Mouse (Mus musculus): ENCODE data around the gene Zfp791. TPM values are rescaled to one million over a fixed set of nuclear protein-coding genes. Genes with fewer than 3 reads are reported as not detected.
A peak's percentile ranks its signal among the peaks of the same experiment; 100 is the strongest.
"Not testable (repeated sequence)": the region's sequence is repeated elsewhere in the genome, so short reads cannot be mapped to it uniquely, and the experiment has no call there.

The Zfp791 gene
- polyA plus RNA-seq (2012; rRNA removed) (1.8 and 2.4 TPM in 2 replicates), polyA plus RNA-seq (2014; fragmentation: Nextera tagmentation; extraction: Ambion mirVana) (0.77 and 1.8 TPM in 2 replicates)

GRCm38 (mm10) chr8:85122995-85123394, at the start of gene Zfp791:
Zfp791 (minus strand) TSS chr8:85123095.
- Histone ChIP-seq H3K4me3 (replicated peaks; ENCODE audit: low read length) (no peak within 1 kb of the TSS), H3K4me1 (ENCODE audit: control insufficient read depth, insufficient read depth, low read length) (no peaks in the 10 kb centered on the region), H3K4me2 (replicated peaks; ENCODE audit: low read depth, low read length, severe bottlenecking) (no peak within 1 kb of the TSS), H3K27me3 (ENCODE audit: control insufficient read depth, insufficient read depth, low read length) (no peaks in the 10 kb centered on the region), H3K27ac (replicated peaks; ENCODE audit: low read depth, low read length) (no peak within 1 kb of the TSS), H3K36me3 (ENCODE audit: control insufficient read depth, insufficient read depth, low read length) (no peaks in the 10 kb centered on the region), H3K9me3 (ENCODE audit: control insufficient read depth, low read length) (no peaks in the 10 kb centered on the region), H3K9ac (ENCODE audit: low read depth, low read length, severe bottlenecking) (no peak within 1 kb of the TSS)
- ATAC-seq (ENCODE audit: low FRiP score, low read depth): no peak
- no peak for DNase-seq (ENCODE audit: low spot score)
- WGBS: 79% methylated on average over 3 of the region's 3 CpGs
- no peak for TF ChIP-seq POLR2A (IDR thresholded peaks at IDR 0.05; ENCODE audit: borderline replicate concordance, extremely low read depth, insufficient read depth, insufficient read length)

DNA sequence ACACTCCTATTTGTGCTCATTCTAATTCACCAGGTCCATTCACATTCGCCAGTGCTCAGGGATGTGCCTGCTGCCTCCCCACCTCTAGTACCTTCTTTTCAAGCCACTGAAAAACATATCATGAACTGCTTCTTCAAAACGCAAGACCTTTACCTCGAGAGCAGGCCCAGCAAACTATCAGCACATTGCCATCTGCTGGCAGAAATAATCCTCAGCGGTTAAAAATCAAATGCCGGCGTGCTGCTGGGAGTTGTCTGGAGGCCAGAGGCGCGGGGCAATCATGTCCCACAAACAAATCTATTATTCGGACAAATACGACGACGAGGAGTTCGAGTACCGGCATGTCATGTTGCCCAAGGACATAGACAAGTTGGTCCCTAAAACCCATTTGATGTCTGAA, 48.4 kb upstream of the Zfp791 start:
- H3K27ac ChIP-seq (replicated peaks; ENCODE audit: low read depth, low read length): no peak overlapping the region
- no peak overlapping the region for H3K9ac ChIP-seq (ENCODE audit: low read depth, low read length, severe bottlenecking)
- H3K27me3 ChIP-seq (ENCODE audit: control insufficient read depth, insufficient read depth, low read length): no peaks in the 10 kb centered on the region
- no peaks in the 10 kb centered on the region for H3K36me3 ChIP-seq (ENCODE audit: control insufficient read depth, insufficient read depth, low read length)
- H3K4me3 ChIP-seq (replicated peaks; ENCODE audit: low read length): no peak overlapping the region
- DNase-seq (ENCODE audit: low spot score) (peak; percentile 51), ATAC-seq (ENCODE audit: low FRiP score, low read depth) (no peak)
- no peaks in the 10 kb centered on the region for H3K4me1 ChIP-seq (ENCODE audit: control insufficient read depth, insufficient read depth, low read length)
- no peak overlapping the region for H3K4me2 ChIP-seq (replicated peaks; ENCODE audit: low read depth, low read length, severe bottlenecking)
- WGBS: 28% methylated on average over 14 of the region's 14 CpGs
- TF ChIP-seq POLR2A (IDR thresholded peaks at IDR 0.05; ENCODE audit: borderline replicate concordance, extremely low read depth, insufficient read depth, insufficient read length): no peak
- H3K9me3 ChIP-seq (ENCODE audit: control insufficient read depth, low read length): no peaks in the 10 kb centered on the region

DNA sequence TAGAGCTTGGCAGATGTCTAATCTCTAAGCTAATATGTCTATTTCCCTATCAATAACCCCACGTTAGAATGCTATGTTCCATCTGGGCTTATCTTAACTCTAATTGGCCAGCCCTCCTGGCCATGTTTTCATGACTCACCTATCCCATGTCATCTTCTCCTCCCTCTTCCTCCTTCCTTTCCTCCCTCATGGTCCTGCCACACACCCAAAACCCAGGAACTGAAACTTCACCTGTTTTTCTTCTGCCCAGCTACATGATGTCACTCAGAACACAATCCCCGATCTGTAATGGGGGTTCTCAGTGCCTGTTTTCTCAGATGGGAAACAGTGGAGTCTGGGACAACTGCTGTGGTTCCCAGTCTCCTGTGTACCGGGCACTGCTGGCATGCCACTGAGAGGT, 28.7 kb upstream of the Zfp791 start, which contains the start of gene Cks1brt:
Cks1brt (plus strand) TSS at position 301 of the 400 bp plus-strand sequence.
- no peak within 1 kb of the TSS for H3K4me2 ChIP-seq (replicated peaks; ENCODE audit: low read depth, low read length, severe bottlenecking)
- H3K27me3 ChIP-seq (ENCODE audit: control insufficient read depth, insufficient read depth, low read length): no peaks in the 10 kb centered on the region
- peaks cover 18% of the 10 kb centered on the region for H3K9me3 ChIP-seq (ENCODE audit: control insufficient read depth, low read length)
- H3K4me1 ChIP-seq (ENCODE audit: control insufficient read depth, insufficient read depth, low read length): no peaks in the 10 kb centered on the region
- DNase-seq (ENCODE audit: low spot score) (no peak), ATAC-seq (ENCODE audit: low FRiP score, low read depth) (no peak)
- H3K4me3 ChIP-seq (replicated peaks; ENCODE audit: low read length): no peak within 1 kb of the TSS
- no peaks in the 10 kb centered on the region for H3K36me3 ChIP-seq (ENCODE audit: control insufficient read depth, insufficient read depth, low read length)
- no peak within 1 kb of the TSS for H3K27ac ChIP-seq (replicated peaks; ENCODE audit: low read depth, low read length)
- 84% methylated on average over 3 of the region's 3 CpGs for WGBS
- H3K9ac ChIP-seq (ENCODE audit: low read depth, low read length, severe bottlenecking): no peak within 1 kb of the TSS
- no peak for TF ChIP-seq POLR2A (IDR thresholded peaks at IDR 0.05; ENCODE audit: borderline replicate concordance, extremely low read depth, insufficient read depth, insufficient read length)

DNA sequence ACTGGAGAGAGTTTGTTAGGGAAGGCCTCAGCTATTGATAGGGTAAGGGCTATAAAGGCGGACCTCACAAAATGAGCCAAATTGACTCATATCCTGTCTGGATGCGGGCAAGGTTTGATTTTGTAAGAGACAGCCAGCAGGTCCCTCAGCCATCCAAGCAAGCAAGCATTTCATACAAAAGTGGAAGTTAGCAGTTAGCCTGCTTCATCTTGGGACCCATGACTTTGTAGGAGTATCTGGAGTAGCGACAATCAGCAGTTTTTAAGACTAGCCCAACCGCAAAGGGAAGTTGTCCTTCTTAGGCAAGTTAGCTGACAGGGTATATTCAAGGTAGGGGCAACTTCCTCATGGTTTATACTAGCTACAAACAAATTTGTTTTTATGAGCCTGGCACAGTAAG, 19.6 kb upstream of the Zfp791 start:
- H3K27ac ChIP-seq (replicated peaks; ENCODE audit: low read depth, low read length): no peak overlapping the region
- H3K9ac ChIP-seq (ENCODE audit: low read depth, low read length, severe bottlenecking): no peak overlapping the region
- H3K4me2 ChIP-seq (replicated peaks; ENCODE audit: low read depth, low read length, severe bottlenecking): no peak overlapping the region
- no peaks in the 10 kb centered on the region for H3K27me3 ChIP-seq (ENCODE audit: control insufficient read depth, insufficient read depth, low read length)
- TF ChIP-seq POLR2A (IDR thresholded peaks at IDR 0.05; ENCODE audit: borderline replicate concordance, extremely low read depth, insufficient read depth, insufficient read length): no peak
- WGBS: 90% methylated on average over 4 of the region's 4 CpGs
- no peaks in the 10 kb centered on the region for H3K36me3 ChIP-seq (ENCODE audit: control insufficient read depth, insufficient read depth, low read length)
- no peaks in the 10 kb centered on the region for H3K9me3 ChIP-seq (ENCODE audit: control insufficient read depth, low read length)
- no peaks in the 10 kb centered on the region for H3K4me1 ChIP-seq (ENCODE audit: control insufficient read depth, insufficient read depth, low read length)
- H3K4me3 ChIP-seq (replicated peaks; ENCODE audit: low read length): no peak overlapping the region
- no peak for DNase-seq (ENCODE audit: low spot score)
- no peak for ATAC-seq (ENCODE audit: low FRiP score, low read depth)

DNA sequence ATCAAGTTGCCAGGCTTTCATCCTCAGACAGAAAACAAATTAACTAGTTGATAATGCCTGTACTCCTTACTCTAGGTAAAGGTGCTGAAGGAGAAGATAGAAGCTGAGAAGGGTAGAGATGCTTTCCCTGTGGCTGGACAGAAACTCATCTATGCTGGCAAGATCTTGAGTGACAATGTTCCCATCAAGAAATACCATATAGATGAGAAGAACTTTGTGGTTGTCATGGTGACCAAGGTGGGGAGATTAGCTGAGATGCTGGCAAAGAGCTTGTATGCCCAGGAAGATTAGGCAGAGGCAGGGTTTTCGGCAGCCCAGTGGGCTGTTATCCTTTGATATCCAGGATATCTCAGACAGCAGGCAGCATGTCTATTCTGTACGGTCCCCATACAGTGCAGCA, 12.8 kb upstream of the Zfp791 start:
- not testable (repeated sequence) for H3K36me3 ChIP-seq (ENCODE audit: control insufficient read depth, insufficient read depth, low read length); H3K27ac ChIP-seq (replicated peaks; ENCODE audit: low read depth, low read length); DNase-seq (ENCODE audit: low spot score); H3K9ac ChIP-seq (ENCODE audit: low read depth, low read length, severe bottlenecking); ATAC-seq (ENCODE audit: low FRiP score, low read depth); H3K27me3 ChIP-seq (ENCODE audit: control insufficient read depth, insufficient read depth, low read length); H3K4me3 ChIP-seq (replicated peaks; ENCODE audit: low read length); H3K9me3 ChIP-seq (ENCODE audit: control insufficient read depth, low read length); H3K4me1 ChIP-seq (ENCODE audit: control insufficient read depth, insufficient read depth, low read length); H3K4me2 ChIP-seq (replicated peaks; ENCODE audit: low read depth, low read length, severe bottlenecking)
- WGBS: 97% methylated on average over 2 of the region's 2 CpGs

DNA sequence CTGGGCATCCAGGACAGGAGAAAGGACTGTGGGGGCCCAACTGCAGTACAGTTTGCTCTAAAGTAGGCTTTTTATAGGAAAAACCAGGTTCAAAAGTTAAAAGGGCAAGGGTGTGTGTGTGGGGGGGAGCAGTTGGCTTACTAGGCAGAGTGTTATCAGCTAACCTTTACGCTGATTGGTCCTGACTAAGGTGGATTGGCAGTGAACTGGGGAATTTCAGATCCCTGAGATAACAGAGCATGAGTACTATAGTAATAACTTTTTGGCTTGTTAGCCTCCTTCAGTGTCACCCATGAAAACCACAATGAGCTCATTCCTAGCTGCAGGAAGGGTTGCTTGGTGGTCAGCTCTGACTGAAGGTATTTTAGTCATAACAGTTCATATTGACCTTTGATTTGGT, 9.4 kb upstream of the Zfp791 start:
- ATAC-seq (ENCODE audit: low FRiP score, low read depth): no peak
- no peak for TF ChIP-seq POLR2A (IDR thresholded peaks at IDR 0.05; ENCODE audit: borderline replicate concordance, extremely low read depth, insufficient read depth, insufficient read length)
- H3K4me3 ChIP-seq (replicated peaks; ENCODE audit: low read length): no peak overlapping the region
- no peaks in the 10 kb centered on the region for H3K4me1 ChIP-seq (ENCODE audit: control insufficient read depth, insufficient read depth, low read length)
- H3K9me3 ChIP-seq (ENCODE audit: control insufficient read depth, low read length): no peaks in the 10 kb centered on the region
- no peaks in the 10 kb centered on the region for H3K36me3 ChIP-seq (ENCODE audit: control insufficient read depth, insufficient read depth, low read length)
- 100% methylated on average over 1 of the region's 1 CpGs for WGBS
- no peaks in the 10 kb centered on the region for H3K27me3 ChIP-seq (ENCODE audit: control insufficient read depth, insufficient read depth, low read length)
- H3K9ac ChIP-seq (ENCODE audit: low read depth, low read length, severe bottlenecking): no peak overlapping the region
- H3K4me2 ChIP-seq (replicated peaks; ENCODE audit: low read depth, low read length, severe bottlenecking): no peak overlapping the region
- no peak for DNase-seq (ENCODE audit: low spot score)
- no peak overlapping the region for H3K27ac ChIP-seq (replicated peaks; ENCODE audit: low read depth, low read length)

Measured in limb, embryonic 14.5 days (tissue).